Mouse (Mus musculus) kidney, adult 2 months (tissue): ENCODE results near the gene Hs3st6. TPM values are rescaled to one million over a fixed set of nuclear protein-coding genes. Genes with fewer than 3 reads are reported as not detected.

Source experiments
- DNase-seq: peaks from one replicate; pipeline ENCODE4 v3.0.0; 2021
- H3K27ac ChIP-seq: fragments of 200-500 bp; 2 replicates; pipeline ENCODE4 v1.5.1; 2012; ENCODE audit warnings: low read depth, low read length, control low read depth, inconsistent platforms; ENCODE audit not compliant: insufficient read depth
- H3K27me3 ChIP-seq: fragments of 200-500 bp; replicated peaks from 2 replicates; pipeline ENCODE4 v1.6.1; 2012; ENCODE audit warnings: mild to moderate bottlenecking, moderate library complexity, low read length, inconsistent platforms; ENCODE audit not compliant: control insufficient read depth, insufficient read depth
- H3K36me3 ChIP-seq: fragments of 200-500 bp; 2 replicates; pipeline ENCODE4 v1.6.1; 2012; ENCODE audit warnings: mild to moderate bottlenecking, moderate library complexity, low read length, inconsistent platforms; ENCODE audit not compliant: control insufficient read depth, insufficient read depth
- H3K4me1 ChIP-seq: fragments of 200-500 bp; 2 replicates; pipeline ENCODE4 v1.6.1; 2011; ENCODE audit warnings: low read length; ENCODE audit not compliant: control insufficient read depth, insufficient read depth
- H3K4me3 ChIP-seq: fragments of 200-500 bp; 2 replicates; pipeline ENCODE4 v1.5.1; 2011; ENCODE audit warnings: mild to moderate bottlenecking, low read depth, low read length, control low read depth; ENCODE audit not compliant: insufficient read depth
- CTCF ChIP-seq: fragments of 200-500 bp; conservative IDR thresholded peaks from 2 replicates; pipeline ENCODE4 v1.5.1; 2011; ENCODE audit warnings: low read depth, mild to moderate bottlenecking, control low read depth, low read length, moderate library complexity, mixed read lengths; ENCODE audit not compliant: insufficient read depth, insufficient read length
- POLR2A ChIP-seq: fragments of 200-500 bp; IDR thresholded peaks from one replicate; pipeline ENCODE4 v1.6.1; 2011; ENCODE audit warnings: low read depth, low read length, control low read depth
- WGBS: fragments of 180-500 bp; shearing (Covaris S2); methylation state at CpG from one replicate; pipeline ENCODE4 v1.1.7; 2018; 5-methylcytosine and 5-hydroxymethylcytosine counted together
- polyA plus RNA-seq: library from polyadenylated mRNA; depleted of rRNA; stranded (reverse); fragments of >200 nt; gene quantifications from 2 replicates; pipeline ENCODE4 v1.2.3, GENCODE M21; 2012

Hs3st6 gene
- polyA plus RNA-seq, 1 experiment = 7.4 TPM

DNA sequence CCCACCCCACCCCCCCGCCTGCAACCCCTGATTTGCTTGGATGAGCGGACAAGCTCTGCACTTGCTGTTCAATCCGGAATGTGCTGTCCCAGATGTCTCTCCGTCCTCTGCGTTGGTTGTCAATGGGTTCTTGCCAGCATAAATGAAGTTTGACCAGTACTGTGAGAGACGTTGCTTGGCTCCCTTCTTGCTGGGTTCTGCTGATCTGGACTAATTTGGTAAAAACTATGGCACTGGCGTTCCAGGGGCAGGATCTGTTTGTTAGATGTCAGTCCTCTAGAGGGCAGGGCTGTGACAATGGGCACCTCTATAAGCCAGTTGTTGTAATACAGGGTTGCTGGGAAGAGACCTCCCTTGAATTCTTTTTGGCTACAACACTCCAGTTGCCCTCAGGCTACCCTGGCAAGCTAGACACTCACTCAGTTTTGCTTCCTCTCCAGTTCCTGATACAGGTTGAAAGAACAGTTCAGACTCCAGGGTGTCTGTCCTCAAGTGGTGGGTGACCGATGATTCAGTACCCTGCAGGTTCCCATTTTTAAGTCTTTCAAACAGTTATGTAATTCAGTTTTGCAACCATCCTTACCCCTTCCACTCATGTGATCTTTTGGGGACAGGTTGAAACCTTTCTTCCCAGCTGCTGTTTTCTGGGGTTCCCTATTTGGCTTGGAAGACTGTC is 15.5 kb upstream of the Hs3st6 start:
- 15% methylated on average over 8 of the region's 8 CpGs for WGBS
- peaks cover 17% of the 10 kb centered on the region for H3K4me1 ChIP-seq
- DNase-seq = peak; percentile 82
- TF ChIP-seq CTCF = peak; percentile 44
- TF ChIP-seq POLR2A = no peak
- peak overlapping the region; percentile 75 for H3K4me3 ChIP-seq
- no peaks in the 10 kb centered on the region for H3K36me3 ChIP-seq
- no peaks in the 10 kb centered on the region for H3K27me3 ChIP-seq
- peak overlapping the region; percentile 37 for H3K27ac ChIP-seq

GRCm38 (mm10) chr17:24738238-24738637 is 14.6 kb upstream of the Hs3st6 start:
- H3K27ac ChIP-seq = peak overlapping the region; percentile 37
- 51% methylated on average over 4 of the region's 4 CpGs for WGBS

GRCm38 (mm10) chr17:24739926-24740325 is 12.9 kb upstream of the Hs3st6 start:
- H3K4me3 ChIP-seq = no peak overlapping the region
- no peak for DNase-seq
- TF ChIP-seq CTCF = no peak
- TF ChIP-seq POLR2A = no peak
- no peak overlapping the region for H3K27ac ChIP-seq
- WGBS = 87% methylated on average over 8 of the region's 8 CpGs
- H3K4me1 ChIP-seq = peaks cover 9% of the 10 kb centered on the region; the same call in 1 of the 2 replicates
- no peaks in the 10 kb centered on the region for H3K27me3 ChIP-seq
- H3K36me3 ChIP-seq = no peaks in the 10 kb centered on the region

More at GRCm38 (mm10) chr17:24738238-24738637, 14.6 kb upstream of the Hs3st6 start:
- DNase-seq = peak; percentile 91
- no peak overlapping the region for H3K4me3 ChIP-seq
- H3K4me1 ChIP-seq = peaks cover 9% of the 10 kb centered on the region; the same call in 1 of the 2 replicates
- H3K27me3 ChIP-seq = no peaks in the 10 kb centered on the region
- H3K36me3 ChIP-seq = no peaks in the 10 kb centered on the region
- TF ChIP-seq CTCF (no peak), POLR2A (no peak)

GRCm38 (mm10) chr17:24742307-24742706 is 10.5 kb upstream of the Hs3st6 start:
- Histone ChIP-seq H3K27ac (no peak overlapping the region), H3K4me1 (0 out of 2 replicates have a peak, but pooled peaks cover 6% of the 10 kb centered on the region), H3K27me3 (no peaks in the 10 kb centered on the region), H3K36me3 (no peaks in the 10 kb centered on the region), H3K4me3 (no peak overlapping the region)
- DNase-seq = peak; percentile 68
- WGBS = 38% methylated on average over 8 of the region's 8 CpGs
- TF ChIP-seq CTCF (no peak), POLR2A (no peak)

DNA sequence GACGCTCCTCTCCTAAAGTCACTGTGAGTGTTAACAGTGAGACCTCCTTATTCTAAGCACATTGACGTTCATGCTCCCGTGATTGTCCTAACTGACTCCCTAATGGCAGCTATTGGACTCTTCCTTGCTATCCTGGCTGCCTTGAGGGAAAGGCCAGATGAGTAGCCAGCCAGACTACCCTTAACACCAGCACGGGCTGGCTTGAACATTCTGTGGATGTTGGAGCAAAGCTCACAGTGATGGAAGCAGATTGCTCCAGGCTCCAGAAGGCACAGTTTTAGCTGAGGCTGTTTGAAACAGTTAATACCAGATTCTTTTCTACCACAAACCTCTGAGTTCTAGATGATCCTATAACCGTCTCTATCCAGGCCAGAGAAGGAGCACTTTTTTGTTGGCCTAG is 8.9 kb upstream of the Hs3st6 start:
- DNase-seq = peak; percentile 57
- WGBS = 75% methylated on average over 5 of the region's 5 CpGs
- TF ChIP-seq CTCF = no peak
- TF ChIP-seq POLR2A = no peak
- H3K27ac ChIP-seq = no peak overlapping the region
- no peaks in the 10 kb centered on the region for H3K36me3 ChIP-seq
- H3K4me1 ChIP-seq = no peaks in the 10 kb centered on the region
- H3K4me3 ChIP-seq = no peak overlapping the region
- H3K27me3 ChIP-seq = no peaks in the 10 kb centered on the region

DNA sequence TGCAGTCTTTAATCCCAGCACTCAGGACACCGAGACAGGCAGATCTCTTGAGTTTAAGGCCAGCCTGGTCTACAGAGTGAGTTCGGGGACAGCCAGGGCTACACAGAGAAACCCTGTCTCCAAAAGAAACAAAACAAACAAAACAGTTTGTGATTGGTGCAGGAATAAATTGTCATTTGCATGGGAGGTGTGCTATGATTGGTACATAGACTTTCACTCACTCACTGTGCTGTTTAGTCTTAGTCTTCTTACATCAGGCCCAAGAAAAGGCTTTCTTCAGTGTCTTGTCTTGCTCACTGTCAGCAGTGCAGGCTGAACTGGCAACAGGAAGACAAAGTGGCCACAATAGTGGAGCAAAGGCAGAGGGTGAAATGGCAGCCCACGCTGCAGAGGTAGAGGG is 8.4 kb upstream of the Hs3st6 start:
- no peak overlapping the region for H3K4me3 ChIP-seq
- no peak for DNase-seq
- H3K27me3 ChIP-seq = no peaks in the 10 kb centered on the region
- H3K36me3 ChIP-seq = no peaks in the 10 kb centered on the region
- WGBS = 72% methylated on average over 3 of the region's 3 CpGs
- no peak overlapping the region for H3K27ac ChIP-seq
- no peaks in the 10 kb centered on the region for H3K4me1 ChIP-seq
- TF ChIP-seq CTCF = no peak
- no peak for TF ChIP-seq POLR2A

GRCm38 (mm10) chr17:24745526-24746497 is 7.0 kb upstream of the Hs3st6 start:
- TF ChIP-seq CTCF (peak; percentile 98), POLR2A (no peak)
- peak; percentile 89 for DNase-seq
- 25% methylated on average over 7 of the region's 7 CpGs for WGBS
- H3K4me1 ChIP-seq = no peaks in the 10 kb centered on the region
- no peak overlapping the region for H3K27ac ChIP-seq
- no peaks in the 10 kb centered on the region for H3K27me3 ChIP-seq
- H3K36me3 ChIP-seq = no peaks in the 10 kb centered on the region
- no peak overlapping the region for H3K4me3 ChIP-seq
